ENCODE assay signal across 8 mouse cellular contexts in the genomic region with DNA sequence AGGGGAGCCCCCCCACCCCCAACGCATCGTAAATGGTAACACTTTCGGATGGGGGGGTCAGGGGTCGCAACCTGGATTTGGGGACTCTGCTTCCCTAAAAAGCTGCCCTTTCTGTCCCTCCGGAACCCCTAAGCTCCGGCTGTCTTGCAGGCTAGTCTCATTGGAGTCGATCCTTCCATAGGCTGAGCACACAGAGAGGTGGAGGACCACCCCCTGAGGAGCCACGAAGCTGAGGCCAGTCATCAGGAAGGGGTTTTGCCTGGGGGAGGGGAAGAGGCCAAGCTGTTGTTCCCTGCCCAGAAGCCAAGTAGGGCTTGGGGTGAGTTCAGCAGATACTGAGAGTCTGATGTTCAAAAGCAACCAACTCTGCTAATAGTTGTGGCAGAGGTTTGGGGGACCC. TPM values are rescaled to one million over a fixed set of nuclear protein-coding genes. Genes with fewer than 3 reads are reported as not detected.
DNase-seq lines count a peak whose midpoint lies in the region; ATAC-seq and TF ChIP-seq lines count a peak whose summit lies in the region.

No protein-coding gene starts in this region.

- peaks cover 3% of the 10 kb centered on the region for H3K9me3 ChIP-seq in heart, embryonic 11.5 days (replicated peaks; ENCODE audit: control insufficient read depth, low read length)
- H3K9me3 ChIP-seq in ES-E14 (ENCODE audit: control insufficient read depth, insufficient read depth, low read depth, low read length), result no peaks in the 10 kb centered on the region
- H3K9me3 ChIP-seq in forebrain, postnatal 0 days (ENCODE audit: low read length), result no peaks in the 10 kb centered on the region

- no peak for ATAC-seq in heart, embryonic 11.5 days (replicated peaks; ENCODE audit: insufficient number of reproducible peaks, low FRiP score, low TSS enrichment)
- no peak for ATAC-seq in forebrain, postnatal 0 days

- 4% methylated on average over 8 of the region's 8 CpGs for whole genome bisulfite sequencing in heart, embryonic 11.5 days (ENCODE audit: insufficient replicate concordance)
- WGBS in forebrain, postnatal 0 days, result 6% methylated on average over 8 of the region's 8 CpGs

- no peak for TF ChIP-seq CTCF in forebrain, postnatal 0 days (IDR thresholded peaks at IDR 0.05; ENCODE audit: low read depth)

- peak overlapping the region; percentile 63 for H3K4me3 ChIP-seq in heart, embryonic 11.5 days (ENCODE audit: low read depth, low read length)
- peak overlapping the region; percentile 50 to 65; a peak in 2 of 4 replicates for H3K4me3 ChIP-seq in ES-E14 (ENCODE audit: insufficient read depth in 1 of 2, low read depth in 1 of 2, low read length in 2 of 2, poor library complexity in 1 of 2, severe bottlenecking in 1 of 2)
- H3K4me3 ChIP-seq in forebrain, postnatal 0 days (ENCODE audit: low read depth, low read length), result peak overlapping the region; percentile 49

- peak overlapping the region; percentile 97 for H3K4me2 ChIP-seq in heart, embryonic 11.5 days
- H3K4me2 ChIP-seq in forebrain, postnatal 0 days (ENCODE audit: low read depth), result peak overlapping the region; percentile 75

- intact Hi-C loops in heart, postnatal 10 days (cut with DNase I), result no loop called here

- in situ Hi-C loops in ES-E14 (cut with MboI; ENCODE audit: low sequenced_read_pairs in 2 of 2, unreplicated experiment in 2 of 2), result no loop called here

- H3K27ac ChIP-seq in heart, embryonic 11.5 days (ENCODE audit: low read depth, low read length), result no peak overlapping the region
- no peak overlapping the region for H3K27ac ChIP-seq in ES-E14 (ENCODE audit: insufficient read depth, low read depth, low read length, poor library complexity, severe bottlenecking)
- H3K27ac ChIP-seq in forebrain, postnatal 0 days (ENCODE audit: low read depth, low read length), result no peak overlapping the region

- no peaks in the 10 kb centered on the region for H3K36me3 ChIP-seq in heart, embryonic 11.5 days (ENCODE audit: control insufficient read depth, insufficient read depth, low read length)
- no peaks in the 10 kb centered on the region for H3K36me3 ChIP-seq in ES-E14 (ENCODE audit: control insufficient read depth, insufficient read depth, low read length, poor library complexity, severe bottlenecking)
- no peaks in the 10 kb centered on the region for H3K36me3 ChIP-seq in forebrain, postnatal 0 days (ENCODE audit: insufficient read depth)

- no peak for DNase-seq in heart, postnatal 10 days
- DNase-seq in ES-E14 (ENCODE audit: low read depth, low spot score), result no peak
- DNase-seq in forebrain, postnatal 0 days, result no peak
- peak; percentile 50 for DNase-seq in mesoderm, embryonic 11.5 days (ENCODE audit: low read depth, low spot score)
- DNase-seq in urinary bladder, postnatal 25 days (ENCODE audit: low spot score), result no peak
- DNase-seq in urinary bladder, adult 2 months (ENCODE audit: low spot score), result no peak
- DNase-seq in spleen, postnatal 10 days (ENCODE audit: low spot score in 2 of 2), result no peak

- H3K4me1 ChIP-seq in heart, embryonic 11.5 days (ENCODE audit: control insufficient read depth, insufficient read depth, low read length), result peaks cover 5% of the 10 kb centered on the region; the same call in 1 of the 2 replicates
- peaks cover 0 to 12% of the 10 kb centered on the region in 2 experiments; a peak in 2 of 4 replicates for H3K4me1 ChIP-seq in ES-E14 (ENCODE audit: control insufficient read depth in 2 of 2, insufficient read depth in 2 of 2, low read length in 2 of 2, poor library complexity in 1 of 2)
- peaks cover 7% of the 10 kb centered on the region; the same call in 1 of the 2 replicates for H3K4me1 ChIP-seq in forebrain, postnatal 0 days (ENCODE audit: insufficient read depth)

- peak overlapping the region; percentile 68; the same call in 1 of the 2 replicates for H3K9ac ChIP-seq in heart, embryonic 11.5 days (ENCODE audit: low read depth, low read length)
- H3K9ac ChIP-seq in ES-E14 (ENCODE audit: insufficient read depth, low read depth, low read length, poor library complexity, severe bottlenecking), result no peak overlapping the region
- H3K9ac ChIP-seq in forebrain, postnatal 0 days, result peak overlapping the region; percentile 63

- peaks cover 60% of the 10 kb centered on the region for H3K27me3 ChIP-seq in heart, embryonic 11.5 days (ENCODE audit: control insufficient read depth, insufficient read depth, low read length)
- no peaks in the 10 kb centered on the region for H3K27me3 ChIP-seq in forebrain, postnatal 0 days (ENCODE audit: insufficient read depth, low read length)

TF ChIP-seq in ES-E14, 5 proteins besides CTCF, POLR2A, EP300 and RAD21:
- TF ChIP-seq CHD2 (IDR thresholded peaks at IDR 0.05; ENCODE audit: low read depth, low read length) (no peak), HCFC1 (IDR thresholded peaks at IDR 0.05; ENCODE audit: borderline replicate concordance, insufficient read depth, low read length) (no peak), ZNF384 (IDR thresholded peaks at IDR 0.05; ENCODE audit: low read depth, low read length) (no peak), ZC3H11A (IDR thresholded peaks at IDR 0.05; ENCODE audit: borderline replicate concordance, low read depth, low read length) (no peak), MAFK (IDR thresholded peaks at IDR 0.05; ENCODE audit: insufficient read depth, low read depth, low read length) (no peak)

RNA-seq across cellular contexts. Expression of a gene that starts 26.0 kb away (rescaled TPM):
- polyA plus RNA-seq in heart, embryonic 11.5 days (2014; fragmentation: Nextera tagmentation; extraction: Ambion mirVana), result not detected in 2 replicates
- total RNA-seq in heart, postnatal 10 days (2021), result not detected
- 0.85 and 1.8 TPM in 2 replicates for total RNA-seq in ES-E14 (2012; rRNA removed)
- 0.31 and 0.52 TPM in 2 replicates for total RNA-seq in forebrain, postnatal 0 days (2014; rRNA removed)
- 0.19 and 0.29 TPM in 2 replicates for polyA plus RNA-seq in forebrain, postnatal 0 days (2015; fragmentation: Nextera tagmentation; extraction: Ambion mirVana)
- polyA plus RNA-seq in urinary bladder, adult 2 months (2012; rRNA removed), result 0.03 TPM in 2 replicates

RNA-seq across cellular contexts. Expression of a gene that starts 36.5 kb away (rescaled TPM):
- polyA plus RNA-seq in heart, embryonic 11.5 days (2014; fragmentation: Nextera tagmentation; extraction: Ambion mirVana), result 575 and 646 TPM in 2 replicates
- total RNA-seq in heart, postnatal 10 days (2021), result 100 to 1,000 TPM; 339 to 344 TPM
- total RNA-seq in ES-E14 (2012; rRNA removed), result 277 and 347 TPM in 2 replicates
- total RNA-seq in forebrain, postnatal 0 days (2014; rRNA removed), result 355 and 372 TPM in 2 replicates
- polyA plus RNA-seq in forebrain, postnatal 0 days (2015; fragmentation: Nextera tagmentation; extraction: Ambion mirVana), result 685 and 714 TPM in 2 replicates
- 531 and 605 TPM in 2 replicates for polyA plus RNA-seq in urinary bladder, adult 2 months (2012; rRNA removed)

RNA-seq across cellular contexts. Expression of a gene that starts 42.1 kb away (rescaled TPM):
- 1.3 and 1.6 TPM in 2 replicates for polyA plus RNA-seq in heart, embryonic 11.5 days (2014; fragmentation: Nextera tagmentation; extraction: Ambion mirVana)
- 1 to 10 TPM; 6.1 to 7.5 TPM for total RNA-seq in heart, postnatal 10 days (2021)
- total RNA-seq in ES-E14 (2012; rRNA removed), result 3.0 and 5.8 TPM in 2 replicates
- total RNA-seq in forebrain, postnatal 0 days (2014; rRNA removed), result 1.9 and 5.6 TPM in 2 replicates
- polyA plus RNA-seq in forebrain, postnatal 0 days (2015; fragmentation: Nextera tagmentation; extraction: Ambion mirVana), result 2.1 and 2.6 TPM in 2 replicates
- polyA plus RNA-seq in urinary bladder, adult 2 months (2012; rRNA removed), result 11.6 and 11.7 TPM in 2 replicates

RNA-seq across cellular contexts. Expression of a gene that starts 56.5 kb away (rescaled TPM):
- polyA plus RNA-seq in heart, embryonic 11.5 days (2014; fragmentation: Nextera tagmentation; extraction: Ambion mirVana), result 23.7 and 24.5 TPM in 2 replicates
- 10 to 100 TPM in 1 of 2 experiments, 1 to 10 TPM in 1; 9.4 to 12.3 TPM for total RNA-seq in heart, postnatal 10 days (2021)
- total RNA-seq in ES-E14 (2012; rRNA removed), result 14.4 and 15.5 TPM in 2 replicates
- total RNA-seq in forebrain, postnatal 0 days (2014; rRNA removed), result 5.2 and 6.9 TPM in 2 replicates
- 22.2 and 27.6 TPM in 2 replicates for polyA plus RNA-seq in forebrain, postnatal 0 days (2015; fragmentation: Nextera tagmentation; extraction: Ambion mirVana)
- 23.8 and 26.1 TPM in 2 replicates for polyA plus RNA-seq in urinary bladder, adult 2 months (2012; rRNA removed)
